Mouse (Mus musculus): ENCODE results near the gene Gmds.

GRCm38 (mm10) chr13:31854000-31854399, 484.5 kb downstream of the Gmds start:
- no peak for TF ChIP-seq CHD2 (IDR thresholded peaks at IDR 0.05; ENCODE audit: low read depth, low read length)
- no peak for TF ChIP-seq HCFC1 (IDR thresholded peaks at IDR 0.05; ENCODE audit: borderline replicate concordance, insufficient read depth, low read length)
- no peak for TF ChIP-seq ZNF384 (IDR thresholded peaks at IDR 0.05; ENCODE audit: low read depth, low read length)
- no peak for TF ChIP-seq MAFK (IDR thresholded peaks at IDR 0.05; ENCODE audit: insufficient read depth, low read depth, low read length)
- TF ChIP-seq ZC3H11A (IDR thresholded peaks at IDR 0.05; ENCODE audit: borderline replicate concordance, low read depth, low read length): no peak

Data from ES-E14 (cell line).